12 mouse cellular contexts compared by ENCODE assay signal in genomic region chr1:170188601-170189000, GRCm38 (mm10). TPM values are rescaled to one million over a fixed set of nuclear protein-coding genes. Genes with fewer than 3 reads are reported as not detected.
A peak's percentile ranks its signal among the peaks of the same experiment; 100 is the strongest.
DNase-seq lines count a peak whose midpoint lies in the region; ATAC-seq and TF ChIP-seq lines count a peak whose summit lies in the region.
"Had no signal": no experiment of that assay in that cellular context is flagged by ENCODE, and none has a peak within 500 bp of the region (broad histone marks: within the 10 kb centered on the region; RNA-seq: fewer than 3 reads in every experiment).

No protein-coding gene starts in this region.

- H3K4me2 ChIP-seq in kidney, embryonic 15.5 days: no peak overlapping the region
- peak overlapping the region; percentile 66 for H3K4me2 ChIP-seq in myocyte (ENCODE audit: low read depth)
- H3K4me2 ChIP-seq: hindbrain, embryonic 14.5 days; limb, embryonic 13.5 days had no signal

- no peak overlapping the region for H3K27ac ChIP-seq in kidney, embryonic 15.5 days
- H3K27ac ChIP-seq in midbrain, embryonic 10.5 days (replicated peaks): no peak overlapping the region
- H3K27ac ChIP-seq: hindbrain, embryonic 14.5 days; limb, embryonic 13.5 days had no signal

- H3ac ChIP-seq in myocyte (ENCODE audit: control insufficient read depth, insufficient read length): no peak overlapping the region

- no peak for TF ChIP-seq POLR2A in myocyte (IDR thresholded peaks at IDR 0.05; ENCODE audit: insufficient read length, low read depth)

- ATAC-seq in kidney, embryonic 15.5 days (replicated peaks; ENCODE audit: low FRiP score): no peak

- no peak overlapping the region for H3K9ac ChIP-seq in kidney, embryonic 15.5 days
- H3K9ac ChIP-seq: hindbrain, embryonic 14.5 days; limb, embryonic 13.5 days had no signal

- H3K36me3 ChIP-seq in kidney, embryonic 15.5 days: peaks cover 13% of the 10 kb centered on the region
- H3K36me3 ChIP-seq in myocyte (ENCODE audit: control insufficient read depth, insufficient read depth): peaks cover 5% of the 10 kb centered on the region
- peaks cover 16% of the 10 kb centered on the region for H3K36me3 ChIP-seq in midbrain, embryonic 10.5 days

- DNase-seq in kidney, postnatal 10 days: peak; percentile 22
- DNase-seq in adipocyte (ENCODE audit: low spot score): peak; percentile 96
- peak; percentile 68 for DNase-seq in gastrocnemius, postnatal 14 days
- DNase-seq in thymus, postnatal 0 days (ENCODE audit: low spot score): no peak
- no peak for DNase-seq in midbrain, embryonic 10.5 days (ENCODE audit: low spot score)
- no peak for DNase-seq in neural tube, embryonic 10.5 days (ENCODE audit: extremely low spot score, low spot score)

- H3K4me3 ChIP-seq in kidney, embryonic 15.5 days (replicated peaks): no peak overlapping the region
- no peak overlapping the region for H3K4me3 ChIP-seq in myocyte
- H3K4me3 ChIP-seq in midbrain, embryonic 10.5 days: no peak overlapping the region
- H3K4me3 ChIP-seq: limb, embryonic 13.5 days had no signal

- H3K79me2 ChIP-seq in myocyte (ENCODE audit: control insufficient read depth, insufficient read depth): no peaks in the 10 kb centered on the region

- WGBS in kidney, embryonic 15.5 days: 50% methylated on average over 11 of the region's 11 CpGs
- 87% methylated on average over 11 of the region's 11 CpGs for WGBS in midbrain, embryonic 10.5 days

- intact Hi-C loops in gastrocnemius, postnatal 14 days (cut with DNase I; ENCODE audit: low total_unique reads): no loop called here

- no peaks in the 10 kb centered on the region for H3K9me3 ChIP-seq in kidney, embryonic 15.5 days (replicated peaks)
- H3K9me3 ChIP-seq in midbrain, embryonic 10.5 days (replicated peaks): no peaks in the 10 kb centered on the region
- H3K9me3 ChIP-seq: limb, embryonic 13.5 days had no signal

- no peaks in the 10 kb centered on the region for H3K27me3 ChIP-seq in kidney, embryonic 15.5 days
- H3K27me3 ChIP-seq in myocyte (ENCODE audit: control insufficient read depth, insufficient read depth, insufficient read length): no peaks in the 10 kb centered on the region
- H3K27me3 ChIP-seq in midbrain, embryonic 10.5 days (ENCODE audit: low read depth, poor library complexity, severe bottlenecking): no peaks in the 10 kb centered on the region
- H3K27me3 ChIP-seq: limb, embryonic 13.5 days had no signal

- H3K4me1 ChIP-seq in kidney, embryonic 15.5 days: peaks cover 3% of the 10 kb centered on the region; the same call in 1 of the 2 replicates
- no peaks in the 10 kb centered on the region for H3K4me1 ChIP-seq in midbrain, embryonic 10.5 days
- H3K4me1 ChIP-seq: limb, embryonic 13.5 days had no signal

TF ChIP-seq in myocyte, 11 proteins besides CTCF, POLR2A, EP300 and RAD21:
- TF ChIP-seq MYOG (IDR thresholded peaks at IDR 0.05; ENCODE audit: control insufficient read depth in 1 of 3, insufficient read depth in 1 of 3, insufficient read length in 2 of 3, low read depth in 2 of 3): no peak
- no peak for TF ChIP-seq TCF12 (IDR thresholded peaks at IDR 0.05; ENCODE audit: insufficient read depth, poor library complexity, severe bottlenecking)
- TF ChIP-seq TCF3 (IDR thresholded peaks at IDR 0.05; ENCODE audit: insufficient read length, low read depth): no peak
- no peak for TF ChIP-seq CEBPB (IDR thresholded peaks at IDR 0.05; ENCODE audit: insufficient read depth, poor library complexity, severe bottlenecking)
- no peak for TF ChIP-seq POLR2AphosphoS2 (IDR thresholded peaks at IDR 0.05; ENCODE audit: insufficient read length, low read depth)
- no peak for TF ChIP-seq USF1 (IDR thresholded peaks at IDR 0.05; ENCODE audit: low read depth)
- no peak for TF ChIP-seq SRF (IDR thresholded peaks at IDR 0.05; ENCODE audit: control insufficient read depth, insufficient read length, low read depth)
- no peak for TF ChIP-seq E2F4 (IDR thresholded peaks at IDR 0.05; ENCODE audit: insufficient read depth)
- TF ChIP-seq REST (IDR thresholded peaks at IDR 0.05; ENCODE audit: insufficient read depth, insufficient read length): no peak
- no peak for TF ChIP-seq MAX (IDR thresholded peaks at IDR 0.05; ENCODE audit: low read depth)

RNA-seq across cellular contexts. Expression of gene Uap1, which starts 13.8 kb away (rescaled TPM):
- polyA plus RNA-seq in kidney, embryonic 15.5 days (2015; fragmentation: Nextera tagmentation; extraction: Ambion mirVana): 52.2 and 56.4 TPM in 2 replicates
- total RNA-seq in gastrocnemius, postnatal 14 days (2021): 10 to 100 TPM; 29.9 to 36.0 TPM
- polyA plus RNA-seq in myocyte (2012; fragmentation: generic; extraction: Trizol): 16.6 TPM
- 48.9 and 51.0 TPM in 2 replicates for polyA plus RNA-seq in thymus, postnatal 0 days (2015; fragmentation: Nextera tagmentation; extraction: Ambion mirVana)
- polyA plus RNA-seq in midbrain, embryonic 10.5 days (2016; fragmentation: Nextera tagmentation; extraction: Ambion mirVana): 52.0 and 55.5 TPM in 2 replicates

RNA-seq across cellular contexts. Expression of gene Uhmk1, which starts 26.6 kb away (rescaled TPM):
- 8.3 and 8.7 TPM in 2 replicates for polyA plus RNA-seq in kidney, embryonic 15.5 days (2015; fragmentation: Nextera tagmentation; extraction: Ambion mirVana)
- 10 to 100 TPM; 10.2 to 10.4 TPM for total RNA-seq in gastrocnemius, postnatal 14 days (2021)
- 6.3 TPM for polyA plus RNA-seq in myocyte (2012; fragmentation: generic; extraction: Trizol)
- 6.7 and 7.0 TPM in 2 replicates for polyA plus RNA-seq in thymus, postnatal 0 days (2015; fragmentation: Nextera tagmentation; extraction: Ambion mirVana)
- 9.2 and 10.7 TPM in 2 replicates for polyA plus RNA-seq in midbrain, embryonic 10.5 days (2016; fragmentation: Nextera tagmentation; extraction: Ambion mirVana)

RNA-seq across cellular contexts. Expression of gene Sh2d1b2, which starts 43.9 kb away (rescaled TPM):
- polyA plus RNA-seq in kidney, embryonic 15.5 days (2015; fragmentation: Nextera tagmentation; extraction: Ambion mirVana): not detected in 2 replicates
- not detected for total RNA-seq in gastrocnemius, postnatal 14 days (2021)
- polyA plus RNA-seq in myocyte (2012; fragmentation: generic; extraction: Trizol): not detected
- not detected in 2 replicates for polyA plus RNA-seq in thymus, postnatal 0 days (2015; fragmentation: Nextera tagmentation; extraction: Ambion mirVana)
- polyA plus RNA-seq in midbrain, embryonic 10.5 days (2016; fragmentation: Nextera tagmentation; extraction: Ambion mirVana): not detected in 2 replicates
- polyA plus RNA-seq: hindbrain, embryonic 14.5 days; neural tube, embryonic 11.5 days; testis, adult 2 months had no signal

Comparison
In these comparisons a context has a peak if more than half of its experiments do, and no peak if none do; other contexts are left out.
1. DNase-seq: peak in kidney, postnatal 10 days (single experiment), adipocyte (single experiment) and gastrocnemius, postnatal 14 days (single experiment); none in thymus, postnatal 0 days (single experiment), midbrain, embryonic 10.5 days (single experiment) and neural tube, embryonic 10.5 days (single experiment).